Mouse (Mus musculus) CD4-positive naive resting alpha-beta T cell, adult 76 days (primary cell): ENCODE results near the gene Afp. TPM values are rescaled to one million over a fixed set of nuclear protein-coding genes. Genes with fewer than 3 reads are reported as not detected.

ENCODE experiments used
- total RNA-seq: library from RNA; stranded (reverse); gene quantifications from one replicate; pipeline ENCODE4 v1.2.4, GENCODE M21; 2023

Gene Afp
- 6.5 TPM for total RNA-seq

DNA sequence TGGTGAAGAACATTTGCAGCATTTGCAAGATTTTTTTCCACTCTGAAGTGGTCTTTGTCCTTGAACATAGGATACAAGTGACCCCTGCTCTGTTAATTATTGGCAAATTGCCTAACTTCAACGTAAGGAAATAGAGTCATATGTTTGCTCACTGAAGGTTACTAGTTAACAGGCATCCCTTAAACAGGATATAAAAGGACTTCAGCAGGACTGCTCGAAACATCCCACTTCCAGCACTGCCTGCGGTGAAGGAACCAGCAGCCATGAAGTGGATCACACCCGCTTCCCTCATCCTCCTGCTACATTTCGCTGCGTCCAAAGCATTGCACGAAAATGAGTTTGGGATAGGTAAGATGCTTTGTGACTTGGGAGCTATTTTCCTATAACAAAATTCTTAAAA, at the start of gene Afp:
Afp (plus strand) TSS at position 220 of the 400 bp plus-strand sequence.

DNA sequence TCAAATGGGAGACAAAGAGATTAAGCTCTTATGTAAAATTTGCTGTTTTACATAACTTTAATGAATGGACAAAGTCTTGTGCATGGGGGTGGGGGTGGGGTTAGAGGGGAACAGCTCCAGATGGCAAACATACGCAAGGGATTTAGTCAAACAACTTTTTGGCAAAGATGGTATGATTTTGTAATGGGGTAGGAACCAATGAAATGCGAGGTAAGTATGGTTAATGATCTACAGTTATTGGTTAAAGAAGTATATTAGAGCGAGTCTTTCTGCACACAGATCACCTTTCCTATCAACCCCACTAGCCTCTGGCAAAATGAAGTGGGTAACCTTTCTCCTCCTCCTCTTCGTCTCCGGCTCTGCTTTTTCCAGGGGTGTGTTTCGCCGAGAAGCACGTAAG, 29.9 kb upstream of the Afp start, which contains the start of gene Alb:
Alb (plus strand) TSS at position 279 of the 400 bp plus-strand sequence.

DNA sequence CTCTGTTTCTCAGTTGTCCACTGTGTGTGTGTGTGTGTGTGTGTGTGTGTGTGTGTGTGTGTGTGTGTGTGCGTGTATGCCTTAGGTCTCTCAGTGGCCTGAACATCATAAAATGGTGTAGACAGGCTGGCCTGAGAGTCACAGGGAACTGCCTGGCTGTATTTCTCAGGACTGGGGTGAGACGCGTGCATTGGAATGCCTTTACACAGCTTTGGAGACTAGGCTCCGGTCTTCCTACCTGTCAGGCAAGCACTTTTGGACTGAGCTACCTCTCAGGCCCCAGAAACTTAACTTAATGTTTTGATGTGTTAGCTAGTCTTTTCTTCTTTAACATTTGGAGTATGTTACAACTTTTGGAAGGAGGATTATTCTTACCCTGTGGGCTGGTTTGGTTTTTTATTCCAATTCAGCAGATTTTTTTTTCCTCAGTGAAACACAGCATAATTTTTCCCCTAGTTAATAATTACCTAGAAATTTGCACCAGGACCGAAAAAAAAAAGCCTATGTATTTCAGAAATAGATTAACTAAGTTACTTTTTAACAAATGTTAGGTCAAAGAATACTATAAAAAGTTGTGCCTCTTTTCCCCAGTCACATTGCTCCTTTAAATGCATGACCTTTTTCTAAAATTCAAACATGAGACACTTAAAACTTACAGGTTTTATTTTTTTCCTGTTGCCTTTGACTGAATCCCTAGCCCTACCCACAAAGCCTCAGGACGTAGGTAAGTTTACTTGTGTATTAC, 28.0 kb downstream of the Afp start, which contains the start of gene Afm:
Afm (plus strand) TSS at position 577 of the 745 bp plus-strand sequence.

Other genes starting within 250 kb of the Afp start
- gene Ankrd17, start 124.2 kb upstream of the Afp start, total RNA-seq, result 163 TPM
- 2.4 TPM for gene Gm9958, start 123.5 kb upstream of the Afp start, total RNA-seq
- gene Alb, start 29.8 kb upstream of the Afp start, total RNA-seq, result not detected
- not detected for gene Afm, start 28.2 kb downstream of the Afp start, total RNA-seq
- gene 5830473C10Rik, start 70.4 kb downstream of the Afp start, total RNA-seq, result not detected
- gene Rassf6, start 149.9 kb downstream of the Afp start, total RNA-seq, result 0.59 TPM